Mouse (Mus musculus) kidney, postnatal 36 days (tissue): ENCODE data around the gene Adamts12.

ENCODE experiments used
- DNase-seq, 2 experiments: peaks; one replicate each; pipeline ENCODE4 v3.0.0; 2021 to 2022; ENCODE audit warnings: mixed read lengths in 2 of 2

The Adamts12 gene

DNA sequence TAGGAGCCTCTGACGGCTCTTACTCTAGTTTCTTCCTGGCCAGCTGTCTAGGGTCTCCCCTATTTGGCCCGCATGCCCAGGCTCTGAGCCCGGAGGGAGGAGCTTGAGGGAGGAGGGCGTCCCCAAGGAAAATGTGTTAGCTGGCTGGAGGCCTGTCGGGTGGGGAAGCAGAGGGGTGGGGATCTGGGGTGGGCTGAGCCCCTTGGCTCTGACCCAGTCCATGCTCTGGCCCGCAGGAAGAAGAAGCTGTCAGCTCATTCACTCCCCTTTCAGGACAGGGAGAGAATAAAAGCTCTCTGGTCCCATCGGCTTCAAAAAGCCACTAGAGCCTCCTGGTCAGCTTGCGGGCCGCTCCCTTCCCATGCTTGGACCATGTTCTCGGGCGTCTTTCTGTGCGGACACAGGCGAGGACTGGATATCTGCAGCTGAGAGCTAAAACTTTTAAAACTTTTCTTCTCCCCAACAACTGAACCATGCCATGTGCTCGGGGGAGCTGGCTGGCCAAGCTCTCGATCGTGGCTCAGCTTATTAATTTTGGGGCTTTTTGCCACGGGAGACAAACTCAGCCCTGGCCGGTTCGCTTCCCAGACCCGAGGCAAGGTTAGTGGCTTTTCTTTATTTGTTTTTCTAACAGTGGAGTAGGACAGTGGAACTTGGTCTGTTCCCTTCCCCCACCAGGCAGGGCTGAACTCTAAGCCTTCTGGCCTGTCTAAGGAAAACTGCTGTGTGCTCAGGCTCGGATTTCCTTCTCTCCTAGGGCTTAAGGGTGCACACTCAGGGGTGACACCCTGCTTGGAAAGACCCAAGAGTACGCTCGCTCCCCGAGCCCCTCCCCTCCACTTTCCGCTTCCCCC, at the start of gene Adamts12:
Gene Adamts12 (plus strand): TSS at position 233 of the 854 bp plus-strand sequence.
- DNase-seq, result peak; percentile 71 to 74

DNA sequence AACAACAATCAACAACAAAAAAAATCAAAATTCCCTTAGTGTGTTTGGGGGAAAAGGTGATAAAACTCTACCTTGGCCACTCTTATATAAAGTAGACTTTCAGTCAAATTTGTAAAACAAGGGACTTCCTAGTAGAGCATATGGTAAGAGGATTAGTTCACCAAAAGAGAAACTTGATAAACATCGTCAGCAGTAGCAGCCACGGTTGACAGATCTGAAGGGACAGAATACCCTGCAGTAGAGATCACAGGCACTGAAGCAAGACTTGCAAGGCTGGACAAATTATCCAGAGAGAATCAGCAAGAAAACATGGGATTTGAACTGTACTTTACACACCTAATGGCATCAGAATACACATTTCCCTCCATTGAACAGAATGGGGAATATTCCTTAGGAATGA, 49.7 kb upstream of the Adamts12 start:
- no peak for DNase-seq

DNA sequence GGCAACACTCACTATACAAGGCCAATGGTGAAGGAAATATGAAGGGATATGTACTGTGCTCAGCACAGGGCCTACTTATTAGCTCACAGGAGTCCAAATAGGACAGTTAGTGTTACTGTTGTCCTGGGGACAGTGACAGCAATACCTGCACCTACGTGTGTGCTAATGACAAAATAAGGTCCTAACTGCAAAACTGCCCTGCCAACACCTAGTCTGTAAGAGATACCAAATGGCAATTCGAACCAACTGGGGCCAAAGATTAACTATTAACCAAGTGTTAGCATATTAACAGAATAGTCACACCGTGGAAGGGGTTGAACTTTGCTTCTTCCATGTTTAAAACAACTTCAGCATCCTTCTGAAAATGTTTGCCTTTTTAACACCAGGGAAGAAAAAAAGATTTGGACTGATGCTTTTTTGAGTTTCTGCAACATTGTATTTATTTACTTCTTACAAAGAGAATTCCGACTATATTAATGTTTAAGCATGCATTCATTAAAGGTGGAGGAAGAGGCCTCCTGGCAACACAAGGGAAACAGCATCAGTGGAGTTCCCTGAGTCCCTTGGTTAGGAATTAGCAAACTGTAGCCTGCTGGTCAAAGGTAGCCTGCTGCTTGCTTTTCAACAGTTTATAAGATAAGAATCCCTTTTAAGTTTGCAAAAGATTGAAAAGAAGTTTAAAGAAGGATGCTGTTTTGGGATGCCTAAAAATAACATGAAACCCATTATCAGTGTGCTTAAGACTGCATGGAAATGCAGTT, 37.6 kb upstream of the Adamts12 start:
- peak; percentile 12 to 63 for DNase-seq

DNA sequence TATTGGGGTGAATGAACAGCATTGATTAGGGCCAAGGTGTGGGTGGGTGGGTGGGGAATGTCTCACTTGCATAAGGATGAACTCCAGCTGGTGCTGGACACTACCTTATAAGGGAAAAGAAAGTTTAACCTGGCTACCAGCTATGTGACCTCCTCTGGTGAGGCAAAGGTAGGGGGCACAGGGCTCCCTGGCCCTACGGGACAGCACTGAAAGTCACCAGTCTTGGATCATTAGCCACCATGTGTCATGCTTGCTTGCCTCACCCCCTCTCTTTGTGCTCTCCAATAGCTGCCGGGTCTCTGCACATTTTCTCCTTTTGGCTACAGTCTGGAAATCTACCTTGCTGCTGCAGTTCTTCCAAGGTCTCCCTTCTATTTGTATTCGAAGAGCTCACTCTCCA, 34.4 kb upstream of the Adamts12 start:
- no peak for DNase-seq

DNA sequence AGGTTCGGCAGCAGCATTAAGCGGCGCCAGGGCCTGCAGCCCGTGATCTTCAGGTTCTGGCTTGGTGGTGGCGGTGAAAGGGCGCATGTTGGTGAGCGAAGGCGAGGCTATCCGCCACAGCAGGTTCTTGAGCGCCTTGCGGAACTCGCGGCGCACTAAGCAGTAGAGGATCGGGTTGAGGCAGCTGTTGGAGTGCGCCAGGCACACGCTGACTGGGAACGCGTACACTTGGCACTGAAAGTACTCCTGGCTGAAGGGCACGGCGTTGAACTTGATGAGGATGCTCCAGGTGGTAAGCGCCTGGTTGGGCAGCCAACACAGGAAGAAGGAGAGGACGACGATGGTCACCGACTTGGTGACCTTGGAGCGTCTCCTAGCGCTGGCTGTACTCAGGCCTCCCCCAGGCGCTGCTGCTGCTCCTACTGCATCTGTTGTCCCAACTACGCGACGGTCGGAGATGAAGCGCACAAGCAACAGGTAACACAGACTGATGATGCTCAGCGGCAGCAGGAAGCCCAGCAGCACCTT, 28.6 kb upstream of the Adamts12 start:
- no peak for DNase-seq

DNA sequence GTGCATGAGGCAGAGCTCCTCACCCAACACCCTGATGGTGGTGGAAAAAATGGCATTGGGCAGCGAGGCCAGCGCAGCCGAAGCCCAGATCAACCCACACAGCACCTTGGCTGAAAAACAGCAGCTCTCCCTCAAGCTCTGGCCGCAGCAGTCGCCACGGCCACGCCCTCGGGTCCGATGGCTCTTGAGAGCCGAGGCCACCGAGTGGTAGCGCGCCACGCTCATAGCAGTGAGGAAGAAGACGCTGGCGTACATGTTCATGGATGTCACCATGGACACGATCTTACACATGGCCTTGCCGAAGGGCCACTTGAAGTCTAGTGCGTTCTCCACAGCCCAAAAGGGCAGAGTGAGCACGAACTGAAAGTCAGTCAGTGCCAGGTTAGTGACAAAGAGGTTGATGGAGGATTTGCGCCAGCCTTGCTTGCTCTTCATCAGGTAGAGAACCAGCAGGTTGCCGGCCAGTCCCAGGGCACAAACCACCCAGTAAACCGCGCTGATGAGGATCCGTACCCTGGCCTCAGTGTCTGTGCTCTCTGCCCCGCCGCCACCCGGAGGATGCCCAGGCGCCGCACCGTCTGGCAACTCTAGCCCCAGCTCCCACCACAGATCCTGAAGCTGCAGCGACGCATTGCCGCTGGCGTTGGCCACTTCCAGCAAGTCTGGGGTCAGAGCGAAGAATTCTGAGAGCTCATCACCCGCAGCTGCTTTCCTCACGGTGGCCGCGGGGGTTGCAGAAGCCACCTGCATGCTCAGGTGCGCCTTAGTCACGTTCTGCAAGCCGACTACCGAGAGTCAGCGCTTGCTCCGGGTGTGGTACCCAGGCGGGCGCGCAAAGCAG, 27.8 kb upstream of the Adamts12 start:
- peak in 1 of 2 experiments; percentile 42 for DNase-seq

DNA sequence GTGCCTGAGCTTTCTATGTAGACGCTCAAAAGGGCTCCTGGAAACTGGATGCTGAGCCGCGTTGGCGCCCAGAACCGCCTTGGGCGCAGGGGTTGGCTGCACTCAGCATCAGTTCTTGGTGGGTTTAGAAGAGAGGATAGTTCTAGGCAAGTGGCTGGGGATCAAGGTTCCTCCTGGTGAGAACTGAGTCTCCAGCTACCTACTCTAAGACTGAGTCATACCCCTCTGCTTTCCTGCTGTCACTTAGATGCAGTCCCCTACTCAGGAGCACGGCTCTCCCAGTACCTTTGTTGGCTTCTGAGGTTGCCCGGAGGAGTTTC, 27.3 kb upstream of the Adamts12 start:
- DNase-seq, result no peak

DNA sequence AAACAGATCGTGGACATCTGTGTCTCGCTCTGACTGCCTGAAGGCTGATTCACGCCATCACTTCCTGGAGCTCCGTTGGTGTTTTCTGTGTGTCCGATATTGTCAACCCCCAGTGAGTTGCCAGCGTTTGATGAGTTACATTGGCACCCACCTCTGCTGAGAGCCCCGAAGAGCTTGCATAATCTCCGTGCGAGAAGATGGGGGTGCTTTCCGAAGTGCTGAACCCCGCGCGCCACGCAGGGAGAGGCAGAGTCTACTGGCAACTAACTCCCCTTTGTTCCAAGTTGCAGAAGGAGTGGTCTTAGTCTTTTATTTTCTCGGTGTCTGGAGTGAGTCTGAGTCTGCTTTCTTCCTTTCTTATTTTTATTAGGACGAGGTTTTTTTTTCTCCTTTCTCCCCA, 26.9 kb upstream of the Adamts12 start, which contains the start of gene Rxfp3:
Gene Rxfp3 (minus strand): TSS at position 281 of the 400 bp plus-strand sequence.
- DNase-seq, result peak in 1 of 2 experiments; percentile 18

DNA sequence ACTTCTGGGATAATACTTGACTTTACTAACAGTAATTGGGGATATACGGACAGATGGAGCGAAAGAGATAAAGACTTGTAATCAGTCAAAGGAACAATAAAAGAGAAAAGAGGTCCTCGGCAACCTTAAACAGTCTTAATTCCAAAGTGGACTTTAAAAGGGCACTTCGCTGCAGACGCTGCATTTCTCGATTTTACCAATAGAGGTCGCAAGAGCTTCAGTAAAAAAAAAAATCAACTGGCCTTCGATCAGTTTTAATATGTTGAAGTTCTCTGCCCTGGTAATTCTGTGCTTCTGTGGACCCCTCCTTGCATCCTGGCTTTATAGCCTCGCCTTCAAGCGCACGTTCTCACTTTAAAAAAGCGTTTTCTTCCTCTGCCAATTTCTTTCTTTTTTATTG, 26.1 kb upstream of the Adamts12 start:
- DNase-seq, result peak; percentile 29 to 71

DNA sequence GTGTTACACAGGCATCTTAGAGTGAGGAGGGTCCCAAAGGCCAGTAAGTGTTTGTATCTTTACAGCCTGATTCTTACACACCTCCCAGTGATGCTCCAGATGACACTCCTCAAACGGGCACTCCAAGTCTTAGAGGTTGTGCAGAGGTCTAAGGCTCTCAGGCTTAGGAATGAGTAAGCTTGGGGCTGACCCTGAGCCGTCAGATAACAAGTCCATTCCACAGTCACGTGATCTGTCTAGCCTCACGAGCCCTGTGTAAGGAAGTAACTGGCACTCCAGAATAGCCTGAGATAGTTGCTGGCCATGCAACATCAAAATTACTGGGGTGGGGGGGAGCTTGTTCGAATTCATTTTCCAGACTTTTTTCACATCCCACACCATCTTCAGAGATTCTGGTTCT, 24.5 kb upstream of the Adamts12 start:
- no peak for DNase-seq

DNA sequence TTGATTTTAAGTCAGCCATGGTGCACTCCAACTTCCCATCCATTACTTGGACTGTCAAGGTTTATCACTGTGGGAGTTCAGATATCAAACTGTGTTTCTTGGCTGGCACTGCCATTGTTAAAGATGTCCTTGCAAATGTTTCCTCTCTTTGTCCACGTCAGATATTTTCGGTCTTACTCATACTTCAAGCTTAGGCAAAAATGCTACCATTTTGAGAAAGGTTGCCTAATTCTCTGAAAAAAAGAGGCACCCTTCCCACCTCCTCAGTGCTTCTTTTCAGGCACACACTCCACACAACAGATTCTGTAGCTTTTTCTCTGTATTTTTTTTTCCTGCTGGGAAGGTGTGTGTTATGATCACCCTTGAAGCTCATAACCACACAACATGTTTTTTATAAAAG, 23.4 kb upstream of the Adamts12 start:
- no peak for DNase-seq

DNA sequence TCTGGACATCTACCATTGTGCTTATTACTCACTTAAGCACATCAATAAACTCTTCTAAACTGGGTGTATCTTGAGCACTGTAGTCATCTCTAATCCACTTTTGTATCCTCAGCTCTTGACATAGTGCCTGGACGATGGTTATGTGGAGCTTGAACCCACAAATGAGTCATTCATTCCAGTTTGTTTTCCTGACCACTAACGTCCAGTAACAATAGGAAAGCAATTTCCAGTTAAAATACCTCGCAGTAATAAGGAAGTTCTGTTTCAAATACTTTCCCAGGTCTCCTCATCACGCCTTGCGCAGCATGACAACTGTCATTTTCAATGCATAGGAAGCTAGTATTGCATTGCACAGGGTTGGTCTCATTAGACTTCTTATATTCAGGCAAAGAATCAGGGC, 21.8 kb upstream of the Adamts12 start:
- no peak for DNase-seq

DNA sequence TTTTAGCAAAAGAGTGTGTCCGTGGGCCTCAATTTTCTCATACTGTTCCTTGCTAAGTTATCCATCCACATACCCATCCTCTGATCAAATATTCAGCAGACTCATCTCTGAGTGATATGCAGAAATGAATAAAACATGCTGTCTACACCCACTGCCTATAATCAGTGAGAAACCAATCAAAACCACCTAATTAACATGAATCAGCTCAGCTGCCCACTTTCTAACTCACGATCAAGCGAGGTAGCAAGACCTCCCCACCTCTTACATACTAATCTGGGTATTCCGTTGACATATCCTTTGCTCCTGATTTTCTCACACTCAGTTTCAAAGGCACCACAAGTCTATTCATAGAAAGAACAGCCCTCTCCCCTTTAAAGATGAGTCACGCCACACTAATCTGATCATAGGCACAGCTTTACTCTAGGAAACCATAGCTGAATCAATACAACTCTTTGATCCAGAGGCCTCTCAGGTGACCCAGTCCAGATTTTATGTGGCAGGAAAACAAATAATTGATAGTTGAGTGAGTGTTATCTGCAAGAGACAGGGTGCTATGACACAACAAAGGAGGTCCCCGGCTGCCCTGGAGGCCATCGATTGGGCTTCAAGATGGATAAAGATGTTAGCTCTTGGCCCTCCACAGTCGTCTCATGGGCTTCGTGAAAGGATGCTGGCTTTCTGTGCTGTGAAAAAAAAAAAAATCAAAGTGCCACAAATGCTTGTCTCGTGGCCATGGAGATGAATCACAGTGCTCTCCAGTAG, 10.7 kb upstream of the Adamts12 start:
- DNase-seq, result no peak

DNA sequence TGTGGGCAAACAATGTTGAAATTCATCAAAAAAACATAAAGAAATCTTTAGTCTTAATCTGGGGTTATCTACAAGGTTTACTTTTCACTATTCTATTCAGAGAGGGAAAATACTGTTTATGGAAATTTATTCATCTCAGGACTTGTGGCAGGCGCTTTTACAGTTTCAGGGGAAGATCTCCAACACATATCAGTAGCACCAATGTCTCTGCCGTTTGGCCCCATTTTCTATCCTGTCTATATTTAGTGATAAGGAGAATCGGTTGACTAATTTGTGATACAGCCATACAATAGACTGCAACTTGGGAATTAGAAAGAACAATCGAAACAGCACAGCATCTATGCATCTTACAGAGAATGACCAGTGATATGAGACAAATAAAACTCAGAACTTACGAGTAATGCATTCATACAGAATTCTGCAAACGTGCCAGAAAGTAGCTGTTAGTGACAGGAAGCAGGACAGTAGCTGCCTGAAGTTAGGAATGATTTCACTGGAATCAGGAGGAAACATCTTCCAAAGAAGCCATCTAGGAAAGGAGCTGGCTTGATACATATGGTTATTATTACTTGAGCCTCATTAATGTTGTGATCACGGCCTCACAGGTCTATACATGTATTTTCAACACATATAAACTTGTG, 10.0 kb upstream of the Adamts12 start:
- DNase-seq, result no peak

DNA sequence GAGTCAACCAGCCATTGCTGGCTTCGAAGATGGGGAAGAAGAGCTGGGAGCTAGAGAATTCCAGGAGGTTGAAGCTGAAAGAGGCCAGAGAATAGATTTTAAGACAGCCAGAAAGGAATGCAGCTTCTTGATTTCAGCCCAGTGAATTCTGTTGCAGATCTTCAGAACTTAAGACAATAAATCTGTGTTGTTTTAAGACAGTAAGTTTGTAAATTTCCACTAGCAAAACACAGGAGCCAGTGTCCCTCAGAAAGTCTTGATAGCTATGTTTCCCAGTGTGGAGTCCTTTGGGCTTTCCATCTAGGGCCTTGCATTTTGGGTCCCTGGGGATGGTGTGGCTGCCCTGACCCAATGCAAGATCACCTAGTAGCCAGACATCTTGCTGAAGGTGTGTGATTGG, 1.7 kb upstream of the Adamts12 start:
- no peak for DNase-seq

DNA sequence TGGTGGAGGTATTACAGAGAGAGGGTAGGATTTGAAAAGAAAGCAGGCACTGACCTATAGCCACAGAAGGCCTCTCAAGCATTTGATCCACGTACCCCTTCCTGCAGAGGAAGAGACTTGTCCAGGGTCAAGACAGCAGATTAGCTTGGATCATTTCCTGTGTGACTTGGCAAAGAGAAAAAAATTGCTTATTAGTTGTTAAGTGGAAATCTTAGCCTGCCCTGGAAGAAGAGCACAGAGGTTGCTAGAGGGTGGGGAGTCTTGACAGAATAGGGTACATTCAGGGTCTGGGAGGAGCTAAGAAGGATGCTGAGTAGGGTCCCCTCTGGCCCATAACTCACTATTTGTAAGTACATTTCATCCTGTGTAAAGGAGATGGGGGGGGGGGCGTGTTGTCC, 431 bp upstream of the Adamts12 start:
- DNase-seq, result peak; percentile 14 to 54

DNA sequence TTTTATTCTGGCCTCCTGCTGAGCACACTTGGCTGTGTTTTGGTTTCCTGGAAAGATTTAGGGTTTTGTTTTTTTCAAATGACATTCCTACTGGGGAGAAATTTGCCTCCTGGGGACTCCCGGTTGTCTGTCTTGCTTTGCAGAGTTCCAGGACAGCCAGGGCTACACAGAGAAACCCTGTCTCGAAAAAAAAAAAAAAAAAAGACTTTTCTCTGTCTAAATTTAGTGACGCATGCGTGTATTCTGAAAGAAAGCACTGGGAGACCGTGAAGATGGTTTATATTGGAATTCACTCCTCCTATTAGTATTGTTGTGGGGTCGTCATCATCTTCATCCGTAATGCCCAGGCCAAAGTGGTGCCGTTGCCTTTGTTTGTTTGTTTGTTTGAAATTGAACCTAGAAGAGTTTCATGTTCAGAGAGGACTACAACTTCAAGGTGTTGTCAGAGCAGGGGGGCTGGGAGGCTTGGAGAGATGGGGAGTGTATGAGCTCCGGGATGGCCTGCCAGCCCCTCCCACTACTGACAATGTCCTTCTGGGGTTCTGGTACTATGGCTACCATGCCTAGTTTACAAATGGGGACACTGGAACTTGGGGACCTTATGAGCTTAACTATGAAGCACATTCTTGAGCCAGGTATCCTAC, 1.1 kb downstream of the Adamts12 start:
- no peak for DNase-seq

DNA sequence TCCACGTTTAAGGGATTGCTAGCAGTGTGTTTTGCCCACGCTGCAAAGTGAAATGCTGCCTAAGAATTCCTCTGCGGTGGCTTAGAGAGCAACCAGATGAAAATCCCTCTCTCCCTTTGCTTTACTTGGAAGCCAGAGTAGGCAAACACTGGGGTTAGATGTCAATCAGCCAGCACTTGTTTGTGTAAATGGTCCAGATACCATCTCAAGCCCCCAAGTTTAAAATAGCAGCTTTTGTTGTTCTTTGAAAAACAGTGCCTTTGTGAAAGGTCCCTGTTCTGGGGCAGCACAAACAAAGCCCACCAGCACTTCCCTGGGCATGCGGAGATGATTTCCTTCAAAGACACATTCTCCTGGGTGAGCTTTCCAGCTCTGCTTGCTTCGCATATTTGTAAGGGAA, 1.7 kb downstream of the Adamts12 start:
- no peak for DNase-seq

DNA sequence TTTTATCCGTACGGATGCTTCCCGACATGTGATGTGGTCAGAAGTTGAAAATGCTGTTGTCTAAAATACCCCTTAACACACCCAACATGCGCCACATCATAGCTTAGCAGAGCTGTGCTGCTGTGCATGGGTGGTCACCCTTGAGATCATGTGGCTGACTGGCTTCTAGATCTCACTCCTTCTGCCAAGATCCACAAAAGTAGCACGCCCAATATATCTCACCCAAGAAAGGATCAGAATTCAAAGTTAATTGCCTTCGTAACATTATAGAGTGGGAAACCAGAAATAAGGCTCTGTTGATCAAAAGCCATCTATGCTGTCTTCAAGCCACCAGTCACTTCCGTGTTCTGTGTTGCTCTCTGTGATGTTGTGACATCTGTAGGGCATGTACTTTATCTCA, 3.3 kb downstream of the Adamts12 start:
- no peak for DNase-seq

DNA sequence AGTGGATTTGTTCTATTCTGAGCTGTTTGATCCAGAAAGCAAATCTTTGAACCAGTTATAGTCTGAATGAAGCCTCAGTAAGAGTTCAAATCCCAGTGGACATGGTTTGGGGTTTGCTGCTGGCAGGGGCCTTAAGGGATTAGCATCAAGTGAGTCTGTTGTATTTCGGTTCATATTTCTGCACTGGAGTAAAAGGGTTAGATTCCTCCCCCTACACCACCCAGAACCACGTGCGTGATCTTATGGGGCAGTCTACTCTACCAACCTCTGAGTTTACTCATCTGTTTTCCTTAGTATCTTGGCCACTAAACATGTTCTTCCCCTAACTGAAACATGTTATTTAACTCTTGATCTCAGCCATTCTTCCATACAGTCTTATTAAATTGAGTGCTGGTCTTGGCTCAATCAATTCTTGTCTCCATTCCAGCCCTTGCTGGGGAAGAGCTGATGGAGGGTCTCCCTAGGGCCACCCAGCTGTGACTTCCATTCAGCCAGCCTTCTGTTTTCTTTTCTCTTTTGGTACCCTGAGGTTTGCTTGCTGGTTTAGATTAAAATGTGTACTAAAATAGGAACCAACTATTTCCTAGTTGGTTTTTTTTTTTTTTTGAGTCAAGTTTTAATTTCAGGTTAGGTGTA, 11.3 kb downstream of the Adamts12 start:
- DNase-seq, result no peak
